Mouse (Mus musculus): ENCODE results near the gene Itgb1. TPM values are rescaled to one million over a fixed set of nuclear protein-coding genes. Genes with fewer than 3 reads are reported as not detected.

Itgb1 gene
- polyA plus RNA-seq, 1 experiment, result 69.5 TPM

GRCm38 (mm10) chr8:128727213-128727612, 41.8 kb downstream of the Itgb1 start:
- Histone ChIP-seq H3K27ac (ENCODE audit: control insufficient read depth, insufficient read depth, low read depth, low read length, poor library complexity) (no peak overlapping the region), H3K4me1 (ENCODE audit: control insufficient read depth, insufficient read depth, low read length) (no peaks in the 10 kb centered on the region), H3K4me3 (replicated peaks; ENCODE audit: control insufficient read depth, low read depth, low read length) (no peak overlapping the region)
- TF ChIP-seq POLR2A (IDR thresholded peaks at IDR 0.05; ENCODE audit: borderline replicate concordance, control insufficient read depth, low read depth, low read length) (no peak), CTCF (IDR thresholded peaks at IDR 0.05; ENCODE audit: control insufficient read depth, insufficient read depth, low read length) (no peak)
- WGBS, result 87% methylated on average over 1 of the region's 1 CpGs

GRCm38 (mm10) chr8:128732254-128732653, 46.8 kb downstream of the Itgb1 start:
- H3K4me1 ChIP-seq (ENCODE audit: control insufficient read depth, insufficient read depth, low read length), result no peaks in the 10 kb centered on the region
- TF ChIP-seq CTCF (IDR thresholded peaks at IDR 0.05; ENCODE audit: control insufficient read depth, insufficient read depth, low read length) (no peak), POLR2A (IDR thresholded peaks at IDR 0.05; ENCODE audit: borderline replicate concordance, control insufficient read depth, low read depth, low read length) (no peak)
- no peak overlapping the region for H3K27ac ChIP-seq (ENCODE audit: control insufficient read depth, insufficient read depth, low read depth, low read length, poor library complexity)
- WGBS, result 92% methylated on average over 2 of the region's 2 CpGs
- no peak overlapping the region for H3K4me3 ChIP-seq (replicated peaks; ENCODE audit: control insufficient read depth, low read depth, low read length)

GRCm38 (mm10) chr8:128734118-128734517, 48.7 kb downstream of the Itgb1 start:
- H3K27ac ChIP-seq (ENCODE audit: control insufficient read depth, insufficient read depth, low read depth, low read length, poor library complexity), result no peak overlapping the region
- no peak overlapping the region for H3K4me3 ChIP-seq (replicated peaks; ENCODE audit: control insufficient read depth, low read depth, low read length)
- TF ChIP-seq CTCF (IDR thresholded peaks at IDR 0.05; ENCODE audit: control insufficient read depth, insufficient read depth, low read length) (no peak), POLR2A (IDR thresholded peaks at IDR 0.05; ENCODE audit: borderline replicate concordance, control insufficient read depth, low read depth, low read length) (no peak)
- 63% methylated on average over 3 of the region's 3 CpGs for WGBS
- no peaks in the 10 kb centered on the region for H3K4me1 ChIP-seq (ENCODE audit: control insufficient read depth, insufficient read depth, low read length)

- Histone ChIP-seq H3K27ac (ENCODE audit: control insufficient read depth, insufficient read depth, low read depth, low read length, poor library complexity) (no peak overlapping the region), H3K4me1 (ENCODE audit: control insufficient read depth, insufficient read depth, low read length) (no peaks in the 10 kb centered on the region), H3K4me3 (replicated peaks; ENCODE audit: control insufficient read depth, low read depth, low read length) (no peak overlapping the region)
- WGBS, result 94% methylated on average over 3 of the region's 3 CpGs
- TF ChIP-seq POLR2A (IDR thresholded peaks at IDR 0.05; ENCODE audit: borderline replicate concordance, control insufficient read depth, low read depth, low read length) (no peak), CTCF (IDR thresholded peaks at IDR 0.05; ENCODE audit: control insufficient read depth, insufficient read depth, low read length) (no peak)
Observed at GRCm38 (mm10) chr8:128735692-128736091, 50.2 kb downstream of the Itgb1 start.

Other genes starting within 250 kb of the Itgb1 start
- not detected in 2 replicates for gene Gm3952, start 113.0 kb downstream of the Itgb1 start, polyA plus RNA-seq (2011; ENCODE audit: insufficient read depth, insufficient read length, low replicate concordance, missing spikeins)

All from bone marrow, adult 2 months (tissue).